Mouse (Mus musculus) brain, embryonic 18.5 days (tissue): Measurements from ENCODE around the gene Il17a.
"Not testable (repeated sequence)": the region's sequence is repeated elsewhere in the genome, so short reads cannot be mapped to it uniquely, and the experiment has no call there.

Experiments used
- DNase-seq: peaks from one replicate; pipeline ENCODE4 v3.0.0-alpha.2; 2012; ENCODE audit warnings: low read depth, low spot score

Gene Il17a

GRCm38 (mm10) chr1:20730903-20731302, at the start of gene Il17a:
Il17a (plus strand) TSS chr1:20730905.
- no peak for DNase-seq

DNA sequence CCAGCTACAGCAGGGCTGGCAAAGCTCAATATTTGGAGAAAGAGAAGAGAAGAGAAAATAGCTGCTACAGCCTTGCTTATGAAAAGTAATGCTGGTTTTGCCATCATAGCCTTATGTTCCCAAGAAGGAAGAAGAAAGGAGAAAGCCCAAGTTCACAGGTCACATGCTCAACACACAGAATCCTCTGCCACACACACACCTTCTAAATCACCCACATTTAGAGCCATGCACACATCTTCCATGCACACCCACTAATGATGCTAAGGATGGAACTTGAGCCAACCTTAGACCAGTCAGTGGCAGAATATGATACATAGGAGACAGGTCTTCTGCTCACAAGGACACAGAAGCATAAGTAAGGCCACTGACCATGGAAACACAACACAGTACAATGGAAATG, 47.9 kb upstream of the Il17a start:
- no peak for DNase-seq

DNA sequence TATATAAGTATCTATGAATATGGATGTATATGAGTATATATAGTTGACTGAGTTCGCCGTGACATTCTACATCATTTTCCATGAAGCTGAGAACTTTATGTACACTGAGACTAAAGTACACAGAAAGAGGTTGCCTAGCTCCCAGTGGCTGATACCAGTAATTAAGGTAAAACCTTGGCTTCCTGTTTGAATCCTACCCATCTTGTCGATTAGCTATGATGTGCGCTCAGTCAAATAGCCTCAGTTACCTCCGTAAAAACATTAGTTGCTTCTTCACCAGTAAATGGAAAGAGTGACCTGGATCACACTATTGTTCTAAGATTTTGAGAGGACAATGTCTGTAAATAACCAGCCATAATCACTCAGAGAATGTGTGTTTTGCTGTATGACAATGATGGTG, 47.3 kb upstream of the Il17a start:
- no peak for DNase-seq

- no peak for DNase-seq
Observed at GRCm38 (mm10) chr1:20683853-20684252, 46.9 kb upstream of the Il17a start.

DNA sequence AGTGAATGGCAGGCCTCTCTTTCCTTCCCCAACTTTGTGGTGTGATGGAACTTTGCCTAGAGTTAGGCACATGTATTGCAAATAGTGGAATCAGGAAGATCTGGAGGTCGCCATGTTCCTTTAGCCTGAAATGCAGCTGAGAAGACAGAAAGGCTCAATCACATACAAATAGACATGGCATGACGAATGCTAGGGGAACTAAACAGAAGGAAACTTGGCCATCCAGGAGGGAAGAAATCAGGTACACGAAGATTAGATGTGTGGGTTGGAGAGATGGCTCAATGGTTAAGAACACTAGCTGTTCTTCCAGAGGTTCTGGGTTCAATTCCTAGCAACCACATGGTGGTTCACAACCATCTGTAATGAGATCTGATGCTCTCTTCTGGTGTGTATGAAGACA, 46.3 kb upstream of the Il17a start:
- no peak for DNase-seq

GRCm38 (mm10) chr1:20685393-20685792, 45.3 kb upstream of the Il17a start:
- DNase-seq = no peak

DNA sequence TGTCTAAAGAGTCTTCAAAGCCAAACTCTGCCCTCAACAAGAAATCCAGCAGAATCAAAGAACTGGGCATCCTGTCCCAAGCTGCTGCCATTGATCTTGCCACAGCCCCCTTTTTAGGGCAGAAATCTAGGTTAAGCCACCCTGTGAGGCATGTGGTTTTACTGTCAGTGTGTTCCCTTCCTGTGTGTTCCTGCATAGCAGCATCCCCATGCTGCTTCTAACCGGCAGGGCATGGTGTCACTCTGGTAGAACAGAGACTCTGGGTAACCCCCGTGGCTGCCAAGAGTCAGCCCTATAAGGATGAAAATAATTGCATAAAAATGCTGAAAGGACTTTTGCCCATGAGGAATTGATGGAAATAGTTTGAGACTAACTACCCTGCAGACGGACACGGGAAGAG, 44.8 kb upstream of the Il17a start:
- DNase-seq = no peak

- DNase-seq = no peak
Observed at GRCm38 (mm10) chr1:20691336-20691735, 39.4 kb upstream of the Il17a start.

GRCm38 (mm10) chr1:20693634-20694313, 36.9 kb upstream of the Il17a start:
- no peak for DNase-seq

GRCm38 (mm10) chr1:20700011-20700410, 30.7 kb upstream of the Il17a start:
- peak; percentile 20 for DNase-seq

GRCm38 (mm10) chr1:20736572-20736971, 5.9 kb downstream of the Il17a start:
- DNase-seq = no peak

- DNase-seq = no peak
Observed at GRCm38 (mm10) chr1:20738483-20738882, 7.8 kb downstream of the Il17a start.

GRCm38 (mm10) chr1:20740496-20740998, 9.8 kb downstream of the Il17a start:
- DNase-seq = no peak

- DNase-seq = no peak
Observed at GRCm38 (mm10) chr1:20754439-20754838, 23.7 kb downstream of the Il17a start.

DNA sequence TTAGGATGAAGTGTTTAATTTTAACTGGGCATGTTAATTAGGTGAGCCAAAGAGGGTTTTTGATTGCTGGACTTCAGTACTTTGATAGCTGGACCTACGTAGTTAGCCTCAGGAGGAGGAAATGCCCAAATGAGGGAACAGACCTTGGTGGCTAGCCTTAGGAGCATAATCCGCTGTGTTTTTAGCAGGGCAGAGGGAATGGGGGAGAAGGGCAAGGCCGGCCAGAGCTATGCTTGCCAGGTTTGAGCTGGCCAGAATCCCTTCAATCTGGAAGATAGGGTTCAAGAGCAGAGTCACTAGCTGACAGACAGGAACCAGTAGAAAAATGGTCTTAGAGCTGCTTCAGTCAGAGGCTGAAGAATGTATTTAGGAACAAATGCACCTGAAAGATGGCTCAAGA, 26.9 kb downstream of the Il17a start:
- DNase-seq = no peak

DNA sequence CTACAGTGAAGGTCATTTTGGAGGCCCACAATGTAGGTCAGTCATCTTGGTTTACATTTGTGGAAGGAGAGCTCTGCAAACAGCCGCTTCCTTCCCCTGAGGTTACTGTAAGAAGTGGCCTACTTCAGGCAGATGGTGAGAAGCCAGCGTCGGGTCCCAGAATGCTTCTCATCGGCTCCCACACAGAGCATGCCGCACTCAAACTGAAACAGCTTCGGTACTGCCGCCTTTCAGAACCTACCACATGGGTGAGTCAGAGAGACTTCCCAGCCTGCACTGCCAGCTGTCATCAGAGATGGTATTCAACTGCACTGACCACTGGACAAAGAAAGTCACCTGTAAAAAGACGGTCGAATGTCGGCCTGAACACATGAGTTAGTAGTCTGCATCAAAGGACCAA, 29.1 kb downstream of the Il17a start:
- no peak for DNase-seq

GRCm38 (mm10) chr1:20760331-20760730, 29.6 kb downstream of the Il17a start:
- no peak for DNase-seq

DNA sequence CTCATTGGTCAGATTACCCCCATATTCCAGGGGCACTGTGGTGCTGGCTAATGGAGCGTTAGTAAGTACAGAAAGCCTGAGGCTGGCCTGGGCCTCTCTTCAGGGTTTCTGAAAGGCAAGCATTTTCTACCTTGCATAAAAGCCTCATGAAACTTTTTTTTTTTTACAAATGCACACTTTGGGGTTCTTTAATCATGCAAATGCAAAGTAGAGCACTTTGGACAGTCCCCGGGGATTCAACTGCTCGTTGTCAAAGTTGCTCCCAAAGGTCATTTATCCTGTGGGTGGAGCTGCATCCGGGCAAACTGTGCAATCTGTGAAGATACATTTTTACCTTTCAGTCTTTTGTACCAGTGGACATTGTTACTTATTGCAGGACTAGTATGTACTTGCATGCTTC, 30.7 kb downstream of the Il17a start:
- DNase-seq = no peak

DNA sequence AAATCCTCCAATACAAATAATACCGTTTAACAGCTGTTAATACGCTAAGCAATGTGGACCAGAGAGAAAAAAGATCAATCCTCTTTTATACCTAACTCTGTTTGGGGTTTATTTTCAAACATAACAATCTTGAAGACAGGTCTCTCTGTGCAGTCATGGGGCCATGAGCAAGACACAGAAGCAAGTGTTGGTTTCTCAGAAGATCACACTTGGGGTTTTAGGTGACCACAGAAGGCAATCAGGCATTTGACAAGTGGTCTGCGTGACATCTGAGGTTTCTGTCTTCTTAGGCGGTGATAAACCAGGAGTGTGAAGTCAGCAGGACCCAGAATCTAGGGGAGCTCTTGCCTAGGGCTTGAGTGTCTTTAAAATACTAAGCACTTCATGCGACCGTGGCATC, 35.8 kb downstream of the Il17a start:
- DNase-seq = no peak

- not testable (repeated sequence) for DNase-seq
Observed at GRCm38 (mm10) chr1:20774026-20774730, 43.5 kb downstream of the Il17a start.

DNA sequence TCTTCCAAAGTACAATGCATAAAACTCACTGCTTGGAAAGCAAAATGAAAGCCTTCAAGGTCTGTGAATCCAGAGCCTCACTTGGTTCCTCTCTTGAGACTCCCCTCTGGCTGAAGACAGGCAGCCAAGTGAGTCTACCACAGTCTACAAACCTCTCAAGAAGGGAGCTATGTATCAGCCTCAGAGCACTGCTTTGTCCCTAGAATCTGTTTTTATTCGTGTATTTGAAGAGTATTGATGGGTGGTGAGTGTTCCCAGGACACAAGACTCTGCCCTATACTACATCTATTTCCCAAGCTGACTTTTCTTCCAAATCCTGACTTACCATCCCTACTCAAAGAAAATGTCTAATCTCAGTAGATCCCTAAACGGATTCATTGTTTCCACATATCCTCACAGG, 47.7 kb downstream of the Il17a start:
- DNase-seq = no peak
